Mouse (Mus musculus) urinary bladder, postnatal 14 days (tissue): ENCODE data around the gene Nrg3.

ENCODE experiments used
- DNase-seq: peaks from one replicate; pipeline ENCODE4 v3.0.0; 2021; ENCODE audit warnings: low spot score

The Nrg3 gene

DNA sequence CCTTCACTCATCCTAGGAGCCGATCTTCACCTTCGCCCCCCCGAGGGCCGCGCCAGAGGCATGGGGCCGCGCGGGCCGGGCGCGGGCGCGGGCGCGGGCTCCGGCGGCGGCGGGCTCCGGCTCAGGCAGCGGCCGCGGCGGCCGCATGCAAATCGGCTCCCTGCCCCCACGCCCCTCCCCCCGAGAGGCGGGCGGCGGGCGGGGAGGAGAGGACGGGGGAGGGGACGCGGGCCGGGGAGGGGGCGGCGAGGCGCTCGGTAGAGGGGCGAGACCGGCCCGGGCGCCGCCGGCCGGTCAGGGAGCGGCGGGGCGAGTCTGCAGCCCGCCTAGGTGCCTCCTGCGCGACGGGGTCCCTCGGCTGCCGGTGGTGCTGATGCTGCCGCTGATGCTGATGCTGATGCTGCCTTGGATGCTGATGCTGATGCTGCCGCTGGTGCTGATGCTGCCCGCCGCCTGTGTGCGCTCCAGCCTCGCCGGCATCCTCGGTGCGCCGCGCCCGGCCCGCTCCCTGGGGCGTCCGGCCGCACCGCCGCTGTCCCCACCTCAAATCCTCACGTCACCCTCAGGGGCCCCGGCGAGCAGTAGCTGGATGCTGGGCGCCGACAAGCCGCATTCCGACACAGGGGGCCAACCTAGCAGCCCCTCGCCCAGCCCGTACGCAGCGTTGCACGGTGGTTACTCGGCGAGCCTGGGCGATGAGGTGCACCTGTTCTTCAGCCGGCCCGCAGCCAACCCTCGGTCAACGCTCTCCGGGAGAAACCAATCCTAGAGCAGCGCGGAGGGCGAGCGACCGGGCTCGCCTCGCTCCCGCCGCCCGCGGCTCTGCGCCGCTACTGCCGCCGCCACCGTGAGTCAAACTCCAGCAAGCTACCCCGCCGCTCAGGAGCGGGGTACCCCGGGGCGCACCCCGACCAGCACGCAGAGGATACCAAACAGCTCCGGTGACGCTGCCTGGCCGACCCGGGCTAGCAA, at the start of gene Nrg3:
Nrg3 (minus strand) TSS at position 299 of the 972 bp plus-strand sequence.
- DNase-seq: peak; percentile 14

DNA sequence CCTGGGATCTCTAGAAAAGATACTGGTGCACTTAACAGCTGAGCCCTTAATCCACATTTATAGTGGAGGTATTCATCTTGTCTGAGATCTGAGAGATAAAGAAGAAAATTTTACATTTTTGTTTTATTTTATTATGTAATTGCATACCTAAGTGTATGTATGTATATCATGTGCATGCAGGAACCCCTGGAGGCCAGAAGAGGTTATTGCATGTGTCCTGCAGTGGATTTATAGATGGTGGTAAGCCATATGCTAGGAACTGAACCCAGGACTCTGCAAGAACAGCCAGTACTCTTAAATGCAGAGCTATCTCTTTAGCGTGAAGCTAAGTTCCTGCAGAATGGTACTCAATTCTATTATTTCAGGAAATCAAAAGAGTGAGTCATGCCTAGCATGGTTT, 36.1 kb upstream of the Nrg3 start:
- DNase-seq: no peak

- no peak for DNase-seq
These were observed 903 bp upstream of the Nrg3 start for GRCm38 (mm10) chr14:39473771-39474211.

- DNase-seq: no peak
These were observed 639 bp downstream of the Nrg3 start for GRCm38 (mm10) chr14:39472146-39472751.

DNA sequence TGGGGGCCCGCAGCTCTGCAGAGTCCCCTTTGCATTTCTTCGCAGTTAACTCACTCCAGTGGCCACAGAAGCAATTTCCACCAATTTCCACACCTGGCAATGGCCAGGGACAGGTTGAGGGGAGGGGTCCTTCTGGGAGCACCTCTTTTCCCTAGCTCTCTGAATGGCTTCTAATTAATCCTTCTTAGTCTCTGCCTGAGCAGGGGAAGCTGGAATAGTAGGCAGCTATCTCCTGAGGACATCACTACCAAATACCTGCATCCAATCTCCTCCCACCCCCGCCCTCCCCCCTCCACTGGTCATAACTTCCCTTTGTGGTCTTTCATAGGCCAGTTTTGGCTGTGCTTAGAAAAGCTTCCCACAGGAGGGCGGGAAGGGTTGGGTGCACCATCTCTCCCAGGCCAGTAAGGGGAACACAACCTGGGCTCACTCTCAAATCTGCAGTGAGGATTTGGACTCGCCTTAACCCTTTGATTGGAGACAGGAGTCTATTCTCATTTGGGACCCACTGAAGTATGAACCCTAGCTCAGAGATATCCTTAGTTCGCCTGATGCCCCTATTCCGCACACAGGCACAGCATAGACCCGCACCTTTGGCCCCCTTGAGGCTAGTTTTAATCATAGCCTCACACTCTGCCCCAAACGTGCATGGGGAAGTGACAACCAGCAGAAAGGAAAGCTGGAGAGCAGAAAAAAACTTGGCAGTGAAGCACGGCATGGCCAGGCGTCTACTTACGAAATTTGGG, 1.5 kb downstream of the Nrg3 start:
- no peak for DNase-seq

- no peak for DNase-seq
These were observed 27.4 kb downstream of the Nrg3 start for GRCm38 (mm10) chr14:39445501-39445900.

GRCm38 (mm10) chr14:39428503-39428902, 44.4 kb downstream of the Nrg3 start:
- no peak for DNase-seq

DNA sequence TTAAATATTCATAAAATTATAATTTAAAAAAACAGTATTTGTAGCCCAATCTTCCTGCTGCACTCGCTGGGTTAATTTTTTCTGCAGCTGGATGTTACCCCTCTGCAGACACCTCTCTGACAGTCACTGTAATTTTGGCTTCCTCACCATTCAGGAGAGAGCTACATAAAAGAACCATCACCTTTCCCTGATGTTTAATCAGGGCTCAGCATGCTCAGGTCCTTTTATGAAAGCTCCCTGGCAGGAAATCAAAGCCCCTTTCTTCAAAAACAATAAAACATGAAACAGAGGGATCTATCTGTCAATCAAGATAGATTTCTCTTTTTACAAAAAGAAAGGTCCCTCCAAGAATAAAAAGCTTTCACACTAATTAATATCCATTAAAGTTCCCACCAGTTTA, 51.0 kb downstream of the Nrg3 start:
- no peak for DNase-seq

- DNase-seq: no peak
These were observed 59.6 kb downstream of the Nrg3 start for GRCm38 (mm10) chr14:39413270-39413669.

GRCm38 (mm10) chr14:39386845-39387244, 86.0 kb downstream of the Nrg3 start:
- no peak for DNase-seq

GRCm38 (mm10) chr14:39381321-39381720, 91.6 kb downstream of the Nrg3 start:
- no peak for DNase-seq

- no peak for DNase-seq
These were observed 99.7 kb downstream of the Nrg3 start for GRCm38 (mm10) chr14:39373220-39373619.

GRCm38 (mm10) chr14:39356251-39356650, 116.6 kb downstream of the Nrg3 start:
- DNase-seq: no peak

GRCm38 (mm10) chr14:39351979-39352737, 120.7 kb downstream of the Nrg3 start:
- no peak for DNase-seq

DNA sequence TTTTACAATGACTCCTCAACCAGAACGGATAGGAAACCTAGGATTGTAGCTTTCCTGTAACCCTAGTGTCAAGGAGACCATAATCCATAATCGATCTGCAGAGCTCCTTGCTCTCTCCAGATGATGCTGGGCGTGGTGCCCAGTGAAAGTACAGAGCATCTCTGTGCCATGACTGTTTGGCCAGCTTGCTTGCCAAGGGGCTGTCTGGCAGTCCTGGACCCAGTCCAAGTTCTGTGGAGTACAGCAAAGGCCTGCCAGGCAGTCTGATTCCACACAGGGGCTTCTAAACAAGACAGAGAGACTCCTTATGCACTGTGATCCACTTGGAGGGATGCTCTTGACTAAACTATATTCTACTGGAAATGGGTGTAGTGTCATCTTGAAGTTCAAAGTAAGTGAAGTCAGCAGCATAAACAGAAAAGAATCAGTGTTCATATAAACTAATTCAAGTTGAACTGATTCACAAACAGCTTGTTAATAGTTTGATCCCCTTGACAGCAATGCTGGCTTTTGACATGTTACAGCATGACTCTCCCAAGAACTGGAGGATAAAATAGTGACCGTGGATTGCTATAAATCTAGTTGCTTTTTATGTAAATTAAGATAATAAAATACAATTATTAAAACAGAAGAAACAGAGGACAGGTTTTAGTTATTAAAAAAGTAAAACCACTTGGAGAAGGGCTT, 155.3 kb downstream of the Nrg3 start:
- DNase-seq: no peak

GRCm38 (mm10) chr14:39314111-39314510, 158.8 kb downstream of the Nrg3 start:
- DNase-seq: no peak

DNA sequence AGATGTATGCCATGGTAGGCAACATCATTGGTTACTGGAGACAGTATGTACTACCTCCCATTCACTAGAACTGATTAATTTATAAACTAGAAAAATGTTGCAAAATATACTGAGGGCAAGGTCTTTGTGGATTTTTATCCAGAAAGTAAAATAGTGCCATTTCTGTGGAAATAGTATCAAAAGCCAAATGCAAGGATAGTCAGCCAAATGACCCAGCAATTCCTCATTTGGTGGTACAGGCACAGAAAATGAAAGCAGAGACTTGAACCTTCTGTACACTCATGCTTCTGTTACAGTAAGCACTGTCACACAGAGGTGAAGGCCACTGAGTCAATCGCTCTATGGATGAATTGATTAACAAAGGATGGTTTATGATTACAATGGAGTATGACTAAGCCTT, 207.8 kb downstream of the Nrg3 start:
- DNase-seq: no peak

DNA sequence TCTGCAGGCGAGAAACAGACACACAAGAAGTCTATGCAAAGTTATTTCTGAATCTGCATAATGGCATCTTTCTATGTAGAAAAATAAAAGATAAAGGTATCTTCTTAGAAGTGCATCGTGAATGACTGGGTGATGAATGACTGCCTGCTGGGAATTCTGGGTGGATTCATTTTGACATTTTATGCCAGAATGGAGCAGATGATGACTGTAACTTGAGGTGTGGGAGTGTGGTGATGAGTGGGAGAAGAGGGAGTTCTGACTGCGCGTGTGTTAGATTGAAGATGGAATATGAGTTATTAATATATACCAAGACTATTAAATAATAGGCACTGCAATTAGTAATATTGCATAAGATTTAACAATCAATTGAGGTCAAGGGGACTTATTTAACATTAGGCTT, 208.5 kb downstream of the Nrg3 start:
- no peak for DNase-seq

GRCm38 (mm10) chr14:39261016-39261415, 211.9 kb downstream of the Nrg3 start:
- DNase-seq: no peak

DNA sequence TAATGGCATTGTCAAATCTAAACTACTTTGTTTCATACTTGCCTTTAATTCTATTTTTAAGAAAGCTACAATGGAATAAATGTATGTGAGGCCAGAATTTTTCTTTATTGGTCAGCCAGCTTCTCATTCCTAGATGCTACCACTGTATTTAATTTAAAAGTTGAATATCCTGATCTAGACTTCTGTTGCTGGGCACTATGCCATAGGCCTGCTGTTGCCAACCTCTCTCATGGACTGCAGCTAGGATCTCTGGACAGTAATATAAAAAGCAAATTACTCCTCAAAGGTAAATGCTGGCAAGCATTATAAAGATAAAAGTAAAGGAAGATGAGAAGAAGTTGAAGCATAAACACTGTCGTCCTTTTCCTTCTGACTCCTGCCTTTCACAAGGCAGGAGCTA, 217.5 kb downstream of the Nrg3 start:
- no peak for DNase-seq

GRCm38 (mm10) chr14:39240267-39240666, 232.6 kb downstream of the Nrg3 start:
- no peak for DNase-seq
